Mouse (Mus musculus): ENCODE data around the gene Pdgfa.

Gene Pdgfa

GRCm38 (mm10) chr5:138953986-138954385 lies 43.2 kb downstream of the Pdgfa start:
- DNase-seq (ENCODE audit: low read depth, low spot score), result no peak

GRCm38 (mm10) chr5:138952969-138953368 lies 44.2 kb downstream of the Pdgfa start:
- no peak for DNase-seq (ENCODE audit: low read depth, low spot score)

GRCm38 (mm10) chr5:138951305-138951704 lies 45.9 kb downstream of the Pdgfa start:
- DNase-seq (ENCODE audit: low read depth, low spot score), result no peak

GRCm38 (mm10) chr5:138949165-138949564 lies 48.0 kb downstream of the Pdgfa start:
- DNase-seq (ENCODE audit: low read depth, low spot score), result no peak

GRCm38 (mm10) chr5:138948031-138948980 lies 48.9 kb downstream of the Pdgfa start:
- DNase-seq (ENCODE audit: low read depth, low spot score), result no peak

- no peak for DNase-seq (ENCODE audit: low read depth, low spot score)
Measured at GRCm38 (mm10) chr5:138947487-138947886, 49.7 kb downstream of the Pdgfa start.

- no peak for DNase-seq (ENCODE audit: low read depth, low spot score)
Measured at GRCm38 (mm10) chr5:138946931-138947330, 50.2 kb downstream of the Pdgfa start.

GRCm38 (mm10) chr5:138945011-138945410 lies 52.2 kb downstream of the Pdgfa start:
- DNase-seq (ENCODE audit: low read depth, low spot score), result no peak

- no peak for DNase-seq (ENCODE audit: low read depth, low spot score)
Measured at GRCm38 (mm10) chr5:138944551-138944950, 52.6 kb downstream of the Pdgfa start.

GRCm38 (mm10) chr5:138941842-138942241 lies 55.3 kb downstream of the Pdgfa start:
- DNase-seq (ENCODE audit: low read depth, low spot score), result no peak

GRCm38 (mm10) chr5:138940576-138940975 lies 56.6 kb downstream of the Pdgfa start:
- no peak for DNase-seq (ENCODE audit: low read depth, low spot score)

GRCm38 (mm10) chr5:138938572-138939163 lies 58.5 kb downstream of the Pdgfa start:
- DNase-seq (ENCODE audit: low read depth, low spot score), result no peak

- DNase-seq (ENCODE audit: low read depth, low spot score), result no peak
Measured at GRCm38 (mm10) chr5:138936399-138937089, 60.6 kb downstream of the Pdgfa start.

- DNase-seq (ENCODE audit: low read depth, low spot score), result peak; percentile 73
Measured at GRCm38 (mm10) chr5:138934540-138934939, 62.6 kb downstream of the Pdgfa start.

GRCm38 (mm10) chr5:138932460-138933432 lies 64.4 kb downstream of the Pdgfa start:
- no peak for DNase-seq (ENCODE audit: low read depth, low spot score)

- DNase-seq (ENCODE audit: low read depth, low spot score), result no peak
Measured at GRCm38 (mm10) chr5:138931836-138932235, 65.3 kb downstream of the Pdgfa start.

- no peak for DNase-seq (ENCODE audit: low read depth, low spot score)
Measured at GRCm38 (mm10) chr5:138929879-138930507, 67.2 kb downstream of the Pdgfa start.
